Mouse (Mus musculus) cortical plate, adult 2 months (tissue): Measurements from ENCODE around the gene Adarb1.

Experiments
- CTCF ChIP-seq: fragments of 200-500 bp; IDR thresholded peaks from 2 replicates; pipeline ENCODE4 v1.5.1; 2011; ENCODE audit warnings: mild to moderate bottlenecking, control low read depth, low read length; ENCODE audit not compliant: insufficient read depth; ENCODE audit errors: extremely low read depth
- POLR2A ChIP-seq: fragments of 200-500 bp; IDR thresholded peaks from 2 replicates; pipeline ENCODE4 v1.6.1; 2011; ENCODE audit warnings: mild to moderate bottlenecking, low read length, control low read depth; ENCODE audit not compliant: insufficient read depth; ENCODE audit errors: extremely low read depth

DNA sequence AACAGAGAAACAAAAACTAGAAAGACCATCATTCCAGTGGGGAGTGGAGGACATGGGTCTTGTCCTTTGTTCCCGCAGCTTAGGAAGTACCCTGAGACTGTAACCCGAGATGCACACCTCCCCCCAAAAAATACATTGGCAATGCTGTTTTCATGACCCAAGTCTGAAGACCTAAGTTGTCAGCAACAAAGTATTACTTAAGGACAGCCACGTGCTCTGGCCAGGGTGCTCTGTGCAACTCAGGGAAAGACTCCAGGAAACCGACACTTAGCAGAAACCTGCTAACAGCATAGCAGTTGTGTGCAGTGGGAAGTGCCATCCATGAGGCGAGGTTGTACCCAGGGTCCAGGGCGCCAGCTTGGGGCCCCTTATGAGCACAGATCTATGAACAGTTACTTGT, 22.2 kb upstream of the Adarb1 start:
- TF ChIP-seq POLR2A, result no peak
- TF ChIP-seq CTCF, result no peak
